Mouse (Mus musculus): Measurements from ENCODE around the gene Fcf1. TPM values are rescaled to one million over a fixed set of nuclear protein-coding genes. Genes with fewer than 3 reads are reported as not detected.

Fcf1 gene
- total RNA-seq (2021) = 10 to 100 TPM; 31.1 to 35.7 TPM
- long read RNA-seq, experiment 1, transcript Fcf1-201 (8 exons, 749 nt) = major isoform, 13 of 32 reads
- long read RNA-seq, experiment 1, partial matches to known transcripts = 14 of 32 reads
- long read RNA-seq, experiment 1, other reads (novel, unspliced or antisense) = 4 of 32 reads
- long read RNA-seq, experiment 2, transcript Fcf1-201 (8 exons, 749 nt) = major isoform, 14 of 41 reads
- long read RNA-seq, experiment 2, partial matches to known transcripts = 24 of 41 reads
- long read RNA-seq, experiment 2, other reads (novel, unspliced or antisense) = 3 of 41 reads

- DNase-seq (ENCODE audit: low spot score in 2 of 2) = peak; percentile 94 to 95
Measured at GRCm38 (mm10) chr12:84970428-84971096, at the start of gene Fcf1, which contains the start of gene Arel1. Gene Fcf1 (plus strand): TSS chr12:84970897. Gene Arel1 (minus strand): TSS chr12:84970900.

DNA sequence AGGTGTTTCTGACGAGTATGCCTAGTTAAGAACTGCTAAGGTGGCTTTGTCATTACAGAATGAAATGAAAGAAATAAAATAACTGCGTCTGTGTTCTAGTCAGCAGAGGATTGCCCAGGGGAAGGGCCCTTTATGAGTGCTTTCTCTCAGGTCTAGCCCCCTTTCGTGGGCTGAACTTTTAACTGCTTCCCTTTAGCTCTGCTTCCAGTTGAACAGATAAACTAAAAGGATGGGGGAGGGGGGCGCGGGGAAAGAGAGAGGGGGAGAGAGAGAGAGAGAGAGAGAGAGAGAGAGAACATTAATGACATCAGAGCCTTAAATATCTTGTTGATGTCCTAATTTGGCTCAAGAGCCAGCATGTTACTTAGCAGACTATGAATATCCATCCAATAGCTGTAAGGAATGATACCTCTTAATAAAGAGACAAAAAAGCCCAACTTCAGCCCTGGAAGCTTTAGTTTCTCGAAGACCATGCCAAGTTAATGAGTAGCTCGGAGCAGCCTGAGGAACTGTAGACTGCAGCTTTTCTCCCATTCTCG, 48.7 kb upstream of the Fcf1 start:
- no peak for DNase-seq (ENCODE audit: low spot score in 2 of 2)

GRCm38 (mm10) chr12:84924324-84924723, 46.4 kb upstream of the Fcf1 start:
- DNase-seq (ENCODE audit: low spot score in 2 of 2) = no peak

- no peak for DNase-seq (ENCODE audit: low spot score in 2 of 2)
Measured at GRCm38 (mm10) chr12:84926542-84926941, 44.2 kb upstream of the Fcf1 start.

DNA sequence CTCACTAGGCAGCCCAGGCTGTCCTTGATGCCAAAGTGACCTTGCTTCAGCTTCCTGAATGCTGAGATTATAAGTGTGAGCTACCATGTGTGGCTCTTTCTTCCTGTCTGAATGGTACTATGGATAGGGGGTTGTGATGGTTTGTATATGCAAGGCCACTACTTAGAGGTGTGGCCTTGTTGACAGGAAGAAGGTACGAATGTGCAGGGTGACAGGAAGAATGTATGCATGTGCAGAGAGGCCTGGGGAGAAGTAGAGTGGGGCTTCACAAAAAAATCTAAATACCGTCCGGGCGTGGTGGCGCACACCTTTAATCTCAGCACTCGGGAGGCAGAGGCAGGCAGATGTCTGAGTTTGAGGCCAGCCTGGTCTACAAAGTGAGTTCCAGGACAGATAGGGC, 38.5 kb upstream of the Fcf1 start:
- DNase-seq (ENCODE audit: low spot score in 2 of 2) = no peak

DNA sequence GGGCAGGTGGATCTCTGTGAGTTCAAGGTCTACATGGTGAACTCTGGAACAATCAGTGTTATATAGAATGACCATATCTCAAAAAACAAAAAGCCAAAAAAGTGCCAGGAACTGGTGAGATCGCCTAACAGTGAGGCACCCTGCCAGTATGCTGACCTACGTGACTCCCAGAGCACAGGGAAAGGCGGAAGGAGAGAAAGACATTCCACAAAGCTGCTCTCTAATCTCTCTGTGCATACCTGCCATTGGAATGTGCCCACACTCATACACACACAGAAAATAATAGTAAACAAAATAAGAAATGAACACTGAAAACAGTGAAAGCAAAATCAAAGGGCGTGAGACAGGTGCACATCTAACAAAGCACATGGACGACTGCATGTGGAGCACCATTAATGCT, 35.4 kb upstream of the Fcf1 start:
- DNase-seq (ENCODE audit: low spot score in 2 of 2) = no peak

- peak in 1 of 2 experiments; percentile 13 for DNase-seq (ENCODE audit: low spot score in 2 of 2)
Measured at GRCm38 (mm10) chr12:84939117-84939516, 31.6 kb upstream of the Fcf1 start.

DNA sequence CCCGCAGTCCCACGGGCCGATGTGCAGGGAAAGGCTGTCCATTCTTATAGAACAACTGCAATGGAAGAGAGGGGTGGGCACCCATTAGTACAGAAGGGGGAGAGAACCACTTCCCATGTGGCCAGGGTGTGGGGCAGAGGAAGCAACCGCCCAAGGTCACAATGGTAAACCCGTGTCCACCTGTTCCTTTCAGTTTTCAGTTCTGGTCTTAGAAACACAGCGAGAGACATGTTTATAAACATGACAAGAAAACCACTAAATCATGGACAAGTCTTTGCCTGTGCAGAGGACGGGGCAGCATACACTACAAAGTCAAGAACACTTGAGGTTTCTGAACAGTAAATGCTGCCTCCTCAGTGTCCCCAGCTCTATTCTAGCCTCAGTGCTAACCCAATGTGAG, 30.4 kb upstream of the Fcf1 start:
- no peak for DNase-seq (ENCODE audit: low spot score in 2 of 2)

GRCm38 (mm10) chr12:84941717-84942116, 29.0 kb upstream of the Fcf1 start:
- no peak for DNase-seq (ENCODE audit: low spot score in 2 of 2)

DNA sequence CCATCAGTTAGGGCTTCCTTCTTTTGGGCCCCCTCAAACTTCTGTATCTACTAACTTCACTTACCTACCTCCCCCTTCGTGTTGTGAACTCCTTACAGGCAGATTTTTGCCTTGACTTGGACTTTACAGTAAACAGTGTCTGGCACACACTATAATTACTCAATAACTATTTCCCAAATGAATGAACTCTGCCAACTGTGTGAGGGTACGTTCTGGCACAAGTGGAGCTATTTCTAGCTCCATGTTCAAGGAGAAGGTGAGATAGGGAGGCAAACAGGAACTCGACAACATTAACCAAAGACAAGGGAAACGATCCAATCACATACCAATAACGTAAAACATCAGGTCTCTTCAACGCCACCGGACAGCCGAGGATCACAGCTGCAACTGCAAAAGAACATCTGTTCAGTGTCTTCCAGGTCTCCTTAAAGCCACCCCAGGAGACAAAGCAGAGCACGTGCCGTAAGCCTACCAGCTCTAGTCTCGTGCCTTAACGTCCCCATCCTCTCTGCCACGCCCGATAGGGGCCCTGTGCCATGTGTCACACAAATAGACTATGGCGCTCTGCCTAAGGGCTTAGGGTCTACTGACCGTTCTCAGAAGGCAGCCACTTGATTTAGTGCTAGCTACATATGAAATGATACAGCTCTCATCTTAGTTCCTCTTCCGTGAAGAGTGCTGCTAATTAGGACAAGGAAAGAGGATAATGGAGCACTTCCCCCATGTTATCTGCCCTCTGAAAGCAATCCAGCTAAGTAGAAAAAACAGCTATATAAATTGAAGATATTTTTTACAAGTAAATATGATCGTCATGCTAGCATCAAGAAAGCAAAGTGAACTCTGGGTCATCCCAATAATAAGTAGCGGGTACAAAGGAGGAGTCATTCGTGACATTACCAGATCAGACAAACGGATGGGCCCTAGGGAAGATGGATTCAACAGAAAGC, 27.4 kb upstream of the Fcf1 start:
- no peak for DNase-seq (ENCODE audit: low spot score in 2 of 2)

GRCm38 (mm10) chr12:84944150-84944812, 26.4 kb upstream of the Fcf1 start:
- no peak for DNase-seq (ENCODE audit: low spot score in 2 of 2)

DNA sequence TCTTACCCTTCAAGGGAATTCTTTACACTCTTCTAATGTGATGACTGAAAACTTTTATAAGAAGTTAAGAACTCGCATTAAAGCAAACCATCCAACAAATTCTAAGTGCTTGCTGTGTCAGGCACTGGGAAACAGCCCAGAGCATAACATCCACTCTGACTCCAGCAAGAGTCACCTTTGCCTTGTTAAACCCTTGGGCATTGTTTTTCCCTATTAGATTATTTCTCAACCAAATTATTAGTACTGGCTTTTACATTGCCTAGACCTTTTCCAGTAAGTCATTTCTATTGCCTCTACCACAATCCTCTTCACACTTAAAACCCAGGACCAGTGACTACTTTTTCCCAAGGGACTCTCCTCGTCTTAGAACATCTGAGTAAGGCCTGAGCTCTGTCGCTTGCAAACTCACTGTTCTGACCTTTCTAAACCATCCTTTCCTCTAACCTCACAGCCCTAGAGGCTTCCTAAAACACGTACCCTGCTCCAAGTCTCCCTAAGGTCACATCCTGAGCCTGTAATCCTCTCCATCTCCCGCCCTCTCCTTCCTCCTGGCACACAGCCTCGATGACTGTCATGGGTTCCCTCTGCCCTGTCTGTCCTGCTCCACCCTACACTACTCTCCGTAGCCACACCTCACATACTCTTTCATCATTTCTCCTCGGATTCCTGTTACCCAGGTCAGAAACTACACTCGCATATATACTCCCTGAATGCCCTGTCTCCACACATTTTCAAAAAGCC, 25.7 kb upstream of the Fcf1 start:
- DNase-seq (ENCODE audit: low spot score in 2 of 2) = no peak

DNA sequence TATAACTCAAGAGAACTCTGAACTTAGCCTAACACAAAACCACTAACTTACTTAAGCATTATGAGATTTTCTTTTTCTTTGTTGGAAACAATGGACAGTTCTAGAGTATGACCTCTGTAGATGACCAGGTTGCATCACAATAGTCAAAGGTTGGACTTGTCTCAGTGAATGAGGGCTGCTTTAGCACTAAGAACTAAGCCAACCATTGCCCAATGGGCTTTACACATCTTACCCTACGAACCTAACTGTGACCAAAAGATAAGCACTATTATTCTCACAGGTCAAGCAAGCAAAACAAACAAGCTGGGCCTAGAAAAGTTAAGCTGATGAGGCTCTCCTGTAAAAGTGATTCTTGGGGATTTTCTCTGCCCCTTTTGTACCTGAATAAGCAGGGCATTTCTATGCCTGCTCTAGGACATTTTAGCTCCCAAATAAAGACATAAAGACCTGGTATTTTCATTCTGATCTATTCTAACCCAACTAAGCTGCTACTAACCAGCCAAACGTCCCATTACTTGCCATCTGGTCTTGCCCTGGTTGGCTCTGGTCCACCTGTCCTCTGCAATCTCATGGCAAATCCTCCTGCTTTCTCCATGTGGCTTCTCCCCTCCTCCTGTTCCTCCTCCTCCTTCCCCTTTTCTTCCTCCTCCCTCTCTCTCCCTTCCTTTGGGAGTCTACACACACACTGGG, 22.7 kb upstream of the Fcf1 start:
- DNase-seq (ENCODE audit: low spot score in 2 of 2) = no peak

DNA sequence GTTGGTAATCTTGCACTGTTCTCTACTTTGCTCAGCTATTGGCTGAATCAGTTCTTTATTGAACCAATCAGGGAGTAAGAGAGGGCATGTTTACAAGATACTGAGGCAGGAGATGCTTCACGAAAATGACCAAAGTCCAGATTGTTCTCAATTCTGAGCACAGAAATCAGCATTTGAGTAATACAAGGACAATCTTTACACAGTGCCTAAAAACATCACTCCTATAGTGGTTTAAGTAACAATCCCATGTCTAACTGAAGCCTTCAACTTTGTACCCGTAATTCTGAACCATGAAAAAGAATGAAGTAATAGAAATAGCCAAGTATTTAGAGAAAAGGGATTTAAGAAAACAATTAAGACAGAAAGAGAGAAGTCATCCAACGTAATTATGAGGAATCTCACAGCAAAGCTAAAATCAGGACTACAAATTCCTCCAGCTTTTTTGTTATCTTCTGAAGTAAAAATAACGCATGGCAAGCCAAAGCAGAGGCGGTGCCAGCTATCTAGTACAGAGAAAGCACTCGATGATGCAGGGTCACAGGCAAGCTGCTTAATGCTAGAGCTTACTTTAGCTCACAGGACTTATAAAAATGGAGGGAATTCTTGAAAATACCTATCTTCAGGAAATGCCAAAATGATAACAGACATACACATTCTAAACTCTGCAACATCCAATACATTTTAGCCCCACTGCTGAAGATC, 22.0 kb upstream of the Fcf1 start:
- no peak for DNase-seq (ENCODE audit: low spot score in 2 of 2)

DNA sequence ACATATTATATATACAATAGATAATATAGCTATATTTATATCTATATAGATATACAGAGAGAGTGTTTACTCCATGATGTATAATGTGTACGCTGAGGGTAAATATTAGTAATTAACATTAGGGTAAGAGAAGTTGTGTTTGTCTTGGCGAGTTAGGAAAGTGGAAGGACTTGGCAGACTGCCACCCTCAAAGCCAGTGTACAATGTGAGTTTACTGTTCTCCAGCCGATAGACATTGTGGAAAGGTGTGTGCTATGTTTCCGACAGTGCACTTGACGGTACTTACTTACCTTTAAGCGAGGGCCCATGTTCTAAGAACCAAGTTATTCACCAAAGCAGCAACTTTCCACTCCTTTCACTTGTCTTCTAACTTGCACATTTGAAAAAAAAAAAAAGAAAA, 19.9 kb upstream of the Fcf1 start:
- no peak for DNase-seq (ENCODE audit: low spot score in 2 of 2)

DNA sequence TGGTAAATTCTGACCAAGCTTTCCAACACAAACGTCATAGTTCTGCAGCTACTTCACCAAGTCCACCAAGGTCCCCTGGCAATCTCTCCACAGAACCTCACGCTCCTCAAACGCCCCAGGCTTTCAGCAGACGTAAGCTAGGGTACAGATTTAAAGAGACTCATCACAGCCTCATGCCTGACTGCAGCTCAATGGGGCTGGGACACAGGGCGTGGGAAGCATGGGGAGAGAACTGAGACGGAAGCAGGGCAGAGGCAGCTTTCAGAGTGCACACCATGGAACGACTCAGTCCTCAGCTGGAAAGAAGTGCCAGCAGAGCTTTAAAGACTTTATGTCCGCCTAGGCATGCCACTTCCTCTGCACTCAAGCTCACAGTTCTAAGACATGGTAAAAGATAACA, 19.2 kb upstream of the Fcf1 start:
- DNase-seq (ENCODE audit: low spot score in 2 of 2) = no peak

DNA sequence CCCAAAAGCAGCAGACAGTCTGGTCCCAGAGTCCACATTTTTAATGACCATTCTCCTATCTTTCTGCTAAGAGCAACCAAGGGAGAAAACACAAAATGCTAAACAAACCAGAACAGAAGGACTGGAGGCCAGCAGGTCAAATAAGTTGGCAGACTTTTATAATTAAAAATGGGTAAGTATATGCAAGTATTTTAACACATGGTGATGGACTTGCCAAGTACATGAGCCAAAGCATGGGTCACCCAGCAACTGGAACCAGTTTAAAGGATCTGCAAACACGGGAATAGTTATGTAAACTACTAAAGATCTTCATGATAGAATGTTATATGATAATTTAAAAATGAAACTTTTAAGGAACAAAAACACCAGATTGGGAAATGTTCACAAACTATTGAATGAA, 18.3 kb upstream of the Fcf1 start:
- no peak for DNase-seq (ENCODE audit: low spot score in 2 of 2)

GRCm38 (mm10) chr12:84956317-84956716, 14.4 kb upstream of the Fcf1 start:
- DNase-seq (ENCODE audit: low spot score in 2 of 2) = no peak

DNA sequence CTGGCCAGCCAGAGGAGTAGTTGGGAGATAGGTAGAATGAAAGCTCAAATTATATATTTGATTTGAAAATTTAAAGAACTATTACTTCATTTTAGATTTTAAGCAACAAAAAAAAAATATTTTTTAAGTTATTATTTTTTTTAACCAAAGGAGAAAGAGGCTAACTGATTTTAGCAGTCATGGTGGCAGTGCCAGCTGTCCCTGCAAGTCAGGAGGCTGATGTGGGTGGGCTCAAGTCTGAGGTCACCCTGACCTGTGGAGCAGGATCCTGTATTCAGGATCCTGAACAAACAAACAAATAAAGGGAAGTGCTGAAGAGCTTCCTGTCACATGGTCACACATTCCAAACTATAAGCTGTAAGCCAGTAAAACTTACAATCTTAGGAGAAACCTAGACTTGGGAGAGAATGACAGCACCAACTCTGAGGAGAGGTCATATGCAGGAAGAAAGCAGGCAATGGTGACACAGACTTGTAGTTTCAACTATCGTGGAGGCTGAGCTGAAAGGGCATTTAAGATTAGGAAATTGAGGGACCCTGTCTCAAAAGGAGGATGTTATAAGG, 11.8 kb upstream of the Fcf1 start:
- DNase-seq (ENCODE audit: low spot score in 2 of 2) = no peak

All from left cerebral cortex, adult 18-20 months (tissue).